Mouse (Mus musculus): ENCODE results near the gene Orc3.
"Not testable (repeated sequence)": the region's sequence is repeated elsewhere in the genome, so short reads cannot be mapped to it uniquely, and the experiment has no call there.

Gene Orc3

GRCm38 (mm10) chr4:34581990-34582389 lies 32.8 kb downstream of the Orc3 start:
- no peak for DNase-seq

- DNase-seq = not testable (repeated sequence)
Observed at GRCm38 (mm10) chr4:34581489-34581888, 33.3 kb downstream of the Orc3 start.

- no peak for DNase-seq
Observed at GRCm38 (mm10) chr4:34579215-34579614, 35.5 kb downstream of the Orc3 start.

- DNase-seq = no peak
Observed at GRCm38 (mm10) chr4:34577028-34577427, 37.7 kb downstream of the Orc3 start.

- no peak for DNase-seq
Observed at GRCm38 (mm10) chr4:34572876-34573275, 41.9 kb downstream of the Orc3 start.

- DNase-seq = no peak
Observed at GRCm38 (mm10) chr4:34566226-34566625, 48.5 kb downstream of the Orc3 start.

- DNase-seq = no peak
Observed at GRCm38 (mm10) chr4:34560971-34561370, 53.8 kb downstream of the Orc3 start.

- no peak for DNase-seq
Observed at GRCm38 (mm10) chr4:34556183-34556582, 58.6 kb downstream of the Orc3 start.

- DNase-seq = no peak
Observed at GRCm38 (mm10) chr4:34555604-34556003, 59.1 kb downstream of the Orc3 start.

GRCm38 (mm10) chr4:34554596-34554995 lies 60.1 kb downstream of the Orc3 start:
- no peak for DNase-seq

GRCm38 (mm10) chr4:34551966-34552365 lies 62.8 kb downstream of the Orc3 start:
- DNase-seq = no peak

- DNase-seq = peak; percentile 49
Observed at GRCm38 (mm10) chr4:34551098-34551809, 63.5 kb downstream of the Orc3 start.

- DNase-seq = no peak
Observed at GRCm38 (mm10) chr4:34550748-34551097, 64.0 kb downstream of the Orc3 start, which contains the start of gene Akirin2. Akirin2 (plus strand) TSS chr4:34550937.

- peak; percentile 95 for DNase-seq
Observed at GRCm38 (mm10) chr4:34549981-34550747, 64.6 kb downstream of the Orc3 start.

- peak; percentile 79 for DNase-seq
Observed at GRCm38 (mm10) chr4:34529941-34530340, 84.8 kb downstream of the Orc3 start.

GRCm38 (mm10) chr4:34529379-34529778 lies 85.4 kb downstream of the Orc3 start:
- no peak for DNase-seq

GRCm38 (mm10) chr4:34528430-34529100 lies 86.2 kb downstream of the Orc3 start:
- no peak for DNase-seq

- no peak for DNase-seq
Observed at GRCm38 (mm10) chr4:34526771-34527170, 88.0 kb downstream of the Orc3 start.

- no peak for DNase-seq
Observed at GRCm38 (mm10) chr4:34523586-34523985, 91.2 kb downstream of the Orc3 start.

- peak; percentile 80 for DNase-seq
Observed at GRCm38 (mm10) chr4:34522846-34523245, 91.9 kb downstream of the Orc3 start.
